Mouse (Mus musculus): ENCODE data around the gene Coq10a. TPM values are rescaled to one million over a fixed set of nuclear protein-coding genes. Genes with fewer than 3 reads are reported as not detected.

The Coq10a gene
- polyA plus RNA-seq, 1 experiment from 2014 or later: 41.0 TPM

DNA sequence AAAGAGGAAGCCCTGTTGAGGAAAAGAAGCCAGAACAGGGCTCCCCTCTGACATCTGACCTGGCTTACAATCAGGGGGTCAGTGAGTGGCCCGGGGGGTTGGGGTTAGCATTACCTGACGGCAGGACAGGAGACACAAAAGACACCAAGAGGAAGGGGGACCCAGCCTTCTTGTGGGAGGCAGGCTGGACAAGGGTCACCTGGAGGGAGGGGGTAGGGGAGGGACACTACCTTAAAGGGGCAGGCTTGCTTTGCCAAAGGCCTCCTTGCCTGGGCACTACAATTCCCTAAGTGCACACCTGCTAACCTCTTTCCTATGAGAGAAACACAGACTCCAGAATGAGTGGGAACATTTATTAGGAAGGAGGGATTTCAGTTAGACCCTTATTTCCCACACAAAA is 32.3 kb upstream of the Coq10a start, which contains the start of gene Slc39a5:
TSS of gene Slc39a5 (minus strand) at position 174 of the 400 bp plus-strand sequence.
- Histone ChIP-seq H3K9ac (no peak within 1 kb of the TSS), H3K4me3 (no peak within 1 kb of the TSS), H3K9me3 (no peaks in the 10 kb centered on the region), H3K27ac (replicated peaks) (no peak within 1 kb of the TSS), H3K4me2 (no peak within 1 kb of the TSS), H3K27me3 (no peaks in the 10 kb centered on the region), H3K4me1 (replicated peaks) (peaks cover 8% of the 10 kb centered on the region; the same call in 1 of the 2 replicates), H3K36me3 (peaks cover 37% of the 10 kb centered on the region)
- 18% methylated on average over 2 of the region's 2 CpGs for WGBS
- no peak for ATAC-seq (ENCODE audit: low read depth)

- 32% methylated on average over 5 of the region's 5 CpGs for WGBS
- Histone ChIP-seq H3K27ac (replicated peaks) (no peak overlapping the region), H3K9ac (no peak overlapping the region), H3K4me2 (no peak overlapping the region), H3K27me3 (no peaks in the 10 kb centered on the region), H3K4me1 (replicated peaks) (peaks cover 8% of the 10 kb centered on the region; the same call in 1 of the 2 replicates), H3K4me3 (no peak overlapping the region), H3K9me3 (no peaks in the 10 kb centered on the region), H3K36me3 (peaks cover 40% of the 10 kb centered on the region)
- no peak for ATAC-seq (ENCODE audit: low read depth)
Measured at GRCm38 (mm10) chr10:128400338-128400737, 31.5 kb upstream of the Coq10a start.

GRCm38 (mm10) chr10:128397466-128397865 is 28.7 kb upstream of the Coq10a start:
- no peak for ATAC-seq (ENCODE audit: low read depth)
- Histone ChIP-seq H3K36me3 (peaks cover 53% of the 10 kb centered on the region), H3K27me3 (no peaks in the 10 kb centered on the region), H3K27ac (replicated peaks) (no peak overlapping the region), H3K4me2 (no peak overlapping the region), H3K4me1 (replicated peaks) (peaks cover 8% of the 10 kb centered on the region; the same call in 1 of the 2 replicates), H3K9me3 (no peaks in the 10 kb centered on the region), H3K9ac (no peak overlapping the region), H3K4me3 (no peak overlapping the region)
- WGBS: 59% methylated on average over 7 of the region's 7 CpGs

GRCm38 (mm10) chr10:128396716-128397264 is 28.0 kb upstream of the Coq10a start:
- Histone ChIP-seq H3K4me1 (replicated peaks) (peaks cover 8% of the 10 kb centered on the region; the same call in 1 of the 2 replicates), H3K9ac (no peak overlapping the region), H3K4me2 (no peak overlapping the region), H3K9me3 (no peaks in the 10 kb centered on the region), H3K36me3 (peaks cover 56% of the 10 kb centered on the region), H3K27ac (replicated peaks) (no peak overlapping the region), H3K4me3 (no peak overlapping the region), H3K27me3 (no peaks in the 10 kb centered on the region)
- WGBS: 71% methylated on average over 10 of the region's 10 CpGs
- no peak for ATAC-seq (ENCODE audit: low read depth)

DNA sequence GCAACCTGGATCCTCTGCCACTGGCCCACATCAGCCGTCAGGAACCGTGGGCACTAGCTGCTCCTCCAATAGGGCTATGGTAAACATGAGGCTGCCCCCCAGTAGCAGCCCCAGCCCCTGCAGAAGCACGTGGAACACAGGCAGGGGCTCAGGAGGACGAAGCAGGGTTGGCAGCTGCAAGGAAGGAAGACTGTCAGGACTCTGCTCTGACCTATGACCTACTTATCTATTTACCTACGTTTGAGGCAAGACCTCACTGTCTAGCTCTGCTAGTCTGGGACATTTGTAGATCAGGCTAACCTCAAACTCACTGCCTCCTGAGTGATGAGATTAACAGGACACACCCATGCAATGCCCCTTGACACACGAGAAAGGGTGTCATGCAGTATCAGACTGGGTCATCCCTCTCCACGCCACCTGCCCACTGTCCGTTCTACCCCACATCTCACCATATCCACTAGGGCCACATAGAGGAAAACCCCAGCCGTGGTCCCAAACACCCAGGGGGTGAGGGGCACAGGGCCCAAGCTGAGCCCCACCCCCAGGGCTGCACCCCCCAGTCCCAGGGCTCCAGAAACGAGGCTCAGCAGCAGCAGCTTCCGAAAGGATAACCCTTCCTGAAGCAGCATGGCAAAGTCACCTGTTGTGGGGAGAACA is 27.3 kb upstream of the Coq10a start:
- H3K4me3 ChIP-seq: no peak overlapping the region
- H3K9me3 ChIP-seq: no peaks in the 10 kb centered on the region
- H3K27ac ChIP-seq (replicated peaks): no peak overlapping the region

GRCm38 (mm10) chr10:128391850-128392249 is 23.1 kb upstream of the Coq10a start:
- no peak overlapping the region for H3K27ac ChIP-seq (replicated peaks)
- no peak for ATAC-seq (ENCODE audit: low read depth)
- H3K4me1 ChIP-seq (replicated peaks): 0 out of 2 replicates have a peak, but pooled peaks cover 2% of the 10 kb centered on the region
- no peak overlapping the region for H3K4me3 ChIP-seq
- H3K9ac ChIP-seq: peak overlapping the region; percentile 26; the same call in 1 of the 2 replicates
- no peak overlapping the region for H3K4me2 ChIP-seq
- peaks cover 94% of the 10 kb centered on the region for H3K36me3 ChIP-seq
- no peaks in the 10 kb centered on the region for H3K27me3 ChIP-seq
- WGBS: 81% methylated on average over 6 of the region's 6 CpGs
- no peaks in the 10 kb centered on the region for H3K9me3 ChIP-seq

More for the DNA sequence above, 27.3 kb upstream of the Coq10a start:
- H3K36me3 ChIP-seq: peaks cover 57% of the 10 kb centered on the region
- WGBS: 70% methylated on average over 11 of the region's 11 CpGs
- H3K4me1 ChIP-seq (replicated peaks): peaks cover 8% of the 10 kb centered on the region; the same call in 1 of the 2 replicates
- ATAC-seq (ENCODE audit: low read depth): no peak
- no peak overlapping the region for H3K9ac ChIP-seq
- no peak overlapping the region for H3K4me2 ChIP-seq
- no peaks in the 10 kb centered on the region for H3K27me3 ChIP-seq

GRCm38 (mm10) chr10:128390366-128390765 is 21.6 kb upstream of the Coq10a start:
- H3K4me2 ChIP-seq: no peak overlapping the region
- H3K9me3 ChIP-seq: no peaks in the 10 kb centered on the region
- no peak overlapping the region for H3K9ac ChIP-seq
- WGBS: 89% methylated on average over 12 of the region's 12 CpGs
- H3K4me1 ChIP-seq (replicated peaks): no peaks in the 10 kb centered on the region
- no peaks in the 10 kb centered on the region for H3K27me3 ChIP-seq
- peaks cover 94% of the 10 kb centered on the region for H3K36me3 ChIP-seq
- no peak overlapping the region for H3K27ac ChIP-seq (replicated peaks)
- ATAC-seq (ENCODE audit: low read depth): no peak
- H3K4me3 ChIP-seq: no peak overlapping the region

DNA sequence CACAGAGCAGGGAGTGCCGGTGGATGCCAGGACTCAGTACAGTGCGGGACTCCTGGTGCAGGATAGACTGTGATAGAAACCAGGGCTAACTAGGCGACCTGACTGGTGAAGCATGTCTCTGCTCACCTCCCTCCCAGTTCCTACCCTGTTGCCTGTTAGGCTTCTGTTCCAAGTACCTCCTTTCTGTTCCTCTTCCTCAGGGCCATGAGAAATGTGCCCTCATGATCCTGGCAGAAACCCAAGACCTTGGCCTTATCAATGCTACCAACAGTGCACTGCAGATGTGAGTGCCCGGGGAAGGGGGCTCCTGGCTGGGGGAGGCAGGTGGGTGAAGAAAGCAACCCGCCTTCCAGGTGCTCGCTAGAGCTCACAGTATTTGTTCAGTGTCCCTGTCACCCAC is 20.8 kb upstream of the Coq10a start:
- Histone ChIP-seq H3K27me3 (no peaks in the 10 kb centered on the region), H3K4me1 (replicated peaks) (no peaks in the 10 kb centered on the region), H3K9me3 (no peaks in the 10 kb centered on the region), H3K9ac (no peak overlapping the region), H3K36me3 (peaks cover 100% of the 10 kb centered on the region), H3K4me2 (no peak overlapping the region), H3K4me3 (no peak overlapping the region), H3K27ac (replicated peaks) (no peak overlapping the region)
- ATAC-seq (ENCODE audit: low read depth): no peak
- 88% methylated on average over 6 of the region's 6 CpGs for WGBS

DNA sequence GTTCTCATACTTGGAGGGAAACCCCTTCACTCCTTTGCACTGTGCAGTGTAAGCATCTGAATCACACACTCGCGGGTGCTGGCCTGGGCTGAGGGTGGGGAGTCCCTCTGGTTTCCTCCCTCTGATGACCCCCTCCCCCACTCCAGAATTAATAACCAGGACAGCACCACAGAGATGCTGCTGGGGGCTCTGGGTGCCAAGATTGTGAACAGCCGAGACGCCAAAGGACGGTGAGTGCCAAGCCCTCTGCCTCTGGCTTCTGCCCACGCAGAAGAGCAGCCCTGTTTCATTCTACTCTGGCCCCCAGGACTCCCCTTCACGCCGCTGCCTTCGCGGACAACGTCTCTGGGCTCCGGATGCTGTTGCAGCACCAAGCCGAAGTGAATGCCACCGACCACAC is 20.1 kb upstream of the Coq10a start:
- no peak overlapping the region for H3K4me2 ChIP-seq
- H3K9me3 ChIP-seq: no peaks in the 10 kb centered on the region
- ATAC-seq (ENCODE audit: low read depth): no peak
- H3K27ac ChIP-seq (replicated peaks): no peak overlapping the region
- no peak overlapping the region for H3K4me3 ChIP-seq
- no peak overlapping the region for H3K9ac ChIP-seq
- no peaks in the 10 kb centered on the region for H3K4me1 ChIP-seq (replicated peaks)
- H3K36me3 ChIP-seq: peaks cover 100% of the 10 kb centered on the region
- H3K27me3 ChIP-seq: no peaks in the 10 kb centered on the region
- 89% methylated on average over 14 of the region's 14 CpGs for WGBS

- no peaks in the 10 kb centered on the region for H3K27me3 ChIP-seq
- H3K9me3 ChIP-seq: no peaks in the 10 kb centered on the region
- H3K4me2 ChIP-seq: no peak overlapping the region
- ATAC-seq (ENCODE audit: low read depth): no peak
- no peaks in the 10 kb centered on the region for H3K4me1 ChIP-seq (replicated peaks)
- H3K36me3 ChIP-seq: peaks cover 99% of the 10 kb centered on the region
- H3K27ac ChIP-seq (replicated peaks): no peak overlapping the region
- no peak overlapping the region for H3K9ac ChIP-seq
- H3K4me3 ChIP-seq: no peak overlapping the region
- 93% methylated on average over 7 of the region's 7 CpGs for WGBS
Measured at GRCm38 (mm10) chr10:128385902-128386301, 17.1 kb upstream of the Coq10a start.

DNA sequence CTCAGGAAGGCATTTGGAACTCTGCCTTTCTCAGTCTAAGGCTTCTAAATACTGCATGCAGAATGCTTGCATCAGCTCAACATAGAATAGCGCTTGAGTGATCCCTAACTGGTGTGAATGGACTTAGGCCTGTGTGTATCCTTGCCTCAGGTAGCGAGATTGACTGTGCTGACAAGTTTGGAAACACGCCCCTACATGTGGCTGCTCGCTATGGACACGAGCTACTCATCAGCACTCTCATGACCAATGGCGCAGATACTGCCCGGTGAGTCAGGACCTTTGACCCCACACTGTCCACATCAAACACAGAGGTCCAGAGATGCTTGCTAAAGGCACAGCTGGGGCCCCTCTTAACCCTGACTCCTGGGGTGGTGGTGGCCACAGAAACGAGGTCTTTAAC is 13.7 kb upstream of the Coq10a start:
- no peaks in the 10 kb centered on the region for H3K27me3 ChIP-seq
- no peaks in the 10 kb centered on the region for H3K9me3 ChIP-seq
- H3K4me2 ChIP-seq: no peak overlapping the region
- H3K4me3 ChIP-seq: no peak overlapping the region
- peaks cover 92% of the 10 kb centered on the region for H3K36me3 ChIP-seq
- H3K4me1 ChIP-seq (replicated peaks): peaks cover 19% of the 10 kb centered on the region
- no peak for ATAC-seq (ENCODE audit: low read depth)
- 92% methylated on average over 8 of the region's 8 CpGs for WGBS
- no peak overlapping the region for H3K9ac ChIP-seq
- H3K27ac ChIP-seq (replicated peaks): no peak overlapping the region

- Histone ChIP-seq H3K27me3 (no peaks in the 10 kb centered on the region), H3K9me3 (no peaks in the 10 kb centered on the region), H3K27ac (replicated peaks) (no peak overlapping the region), H3K4me1 (replicated peaks) (peaks cover 27% of the 10 kb centered on the region), H3K9ac (no peak overlapping the region), H3K4me3 (no peak overlapping the region), H3K36me3 (peaks cover 73% of the 10 kb centered on the region), H3K4me2 (no peak overlapping the region)
- no peak for ATAC-seq (ENCODE audit: low read depth)
- WGBS: 80% methylated on average over 5 of the region's 5 CpGs
Measured at GRCm38 (mm10) chr10:128380565-128380964, 11.8 kb upstream of the Coq10a start.
